Mouse (Mus musculus) skeletal muscle tissue, adult 2 months (tissue): Measurements from ENCODE around the gene Limd2.
"Not testable (repeated sequence)": the region's sequence is repeated elsewhere in the genome, so short reads cannot be mapped to it uniquely, and the experiment has no call there.

ENCODE experiments used
- DNase-seq: peaks from one replicate; pipeline ENCODE4 v3.0.0-alpha.2; 2012; ENCODE audit warnings: low read depth, low spot score

Limd2 gene

GRCm38 (mm10) chr11:106160841-106161721, at the start of gene Limd2, which contains the start of gene Gm10840:
Limd2 (minus strand) TSS chr11:106160860.
Gm10840 (plus strand) TSS chr11:106160850.
- DNase-seq = no peak

- no peak for DNase-seq
Observed at GRCm38 (mm10) chr11:106202123-106202465, 41.4 kb upstream of the Limd2 start, which contains the start of gene Strada. Strada (minus strand) TSS chr11:106202168.

- no peak for DNase-seq
Observed at GRCm38 (mm10) chr11:106201337-106202122, 40.9 kb upstream of the Limd2 start.

- no peak for DNase-seq
Observed at GRCm38 (mm10) chr11:106200756-106201155, 40.1 kb upstream of the Limd2 start.

- DNase-seq = not testable (repeated sequence)
Observed at GRCm38 (mm10) chr11:106199997-106200396, 39.3 kb upstream of the Limd2 start.

- DNase-seq = no peak
Observed at GRCm38 (mm10) chr11:106198277-106198676, 37.6 kb upstream of the Limd2 start.

GRCm38 (mm10) chr11:106195341-106195740, 34.7 kb upstream of the Limd2 start:
- DNase-seq = no peak

GRCm38 (mm10) chr11:106194891-106195290, 34.2 kb upstream of the Limd2 start:
- DNase-seq = no peak

GRCm38 (mm10) chr11:106194155-106194541, 33.5 kb upstream of the Limd2 start:
- DNase-seq = no peak

GRCm38 (mm10) chr11:106193371-106194154, 32.9 kb upstream of the Limd2 start:
- DNase-seq = peak; percentile 98

- DNase-seq = no peak
Observed at GRCm38 (mm10) chr11:106192657-106193370, 32.2 kb upstream of the Limd2 start.

- no peak for DNase-seq
Observed at GRCm38 (mm10) chr11:106192241-106192640, 31.6 kb upstream of the Limd2 start.

- DNase-seq = no peak
Observed at GRCm38 (mm10) chr11:106191716-106192115, 31.1 kb upstream of the Limd2 start.

GRCm38 (mm10) chr11:106187326-106187725, 26.7 kb upstream of the Limd2 start:
- DNase-seq = no peak

GRCm38 (mm10) chr11:106180449-106180801, 19.8 kb upstream of the Limd2 start:
- no peak for DNase-seq

GRCm38 (mm10) chr11:106179711-106180448, 19.2 kb upstream of the Limd2 start:
- no peak for DNase-seq

GRCm38 (mm10) chr11:106178036-106178782, 17.5 kb upstream of the Limd2 start:
- DNase-seq = no peak

- no peak for DNase-seq
Observed at GRCm38 (mm10) chr11:106176372-106176771, 15.7 kb upstream of the Limd2 start.

GRCm38 (mm10) chr11:106175081-106175480, 14.4 kb upstream of the Limd2 start:
- DNase-seq = peak; percentile 78

GRCm38 (mm10) chr11:106174372-106174771, 13.7 kb upstream of the Limd2 start:
- DNase-seq = peak; percentile 59
